Mouse (Mus musculus) liver, embryonic 14.5 days (tissue): ENCODE results near the gene Klhl20. TPM values are rescaled to one million over a fixed set of nuclear protein-coding genes. Genes with fewer than 3 reads are reported as not detected.

ENCODE experiments used
- ATAC-seq: fragments of 200-750 bp; cut with Nextera tagmentation; 2 replicates; pipeline ENCODE4 v1.8.0; 2017; ENCODE audit warnings: moderate number of reproducible peaks, mild to moderate bottlenecking, moderate library complexity; ENCODE audit not compliant: insufficient read depth
- DNase-seq, 3 experiments: peaks; one replicate each; pipeline ENCODE4 v3.0.0-alpha.2; 2012 to 2013; ENCODE audit warnings: low read depth in 3 of 3, low spot score in 3 of 3
- H3K27ac ChIP-seq: fragments of 300-500 bp; sonication (generic); 2 replicates; pipeline ENCODE4 v1.5.1; 2014; ENCODE audit warnings: moderate library complexity, mild to moderate bottlenecking, control low read depth, inconsistent platforms
- H3K27me3 ChIP-seq: fragments of 300-500 bp; sonication (generic); 2 replicates; pipeline ENCODE4 v1.6.1; 2014; ENCODE audit warnings: mild to moderate bottlenecking, low read length, moderate library complexity; ENCODE audit not compliant: control insufficient read depth, insufficient read depth
- H3K36me3 ChIP-seq: fragments of 300-500 bp; sonication (generic); replicated peaks from 2 replicates; pipeline ENCODE4 v1.6.1; 2014; ENCODE audit warnings: low read depth; ENCODE audit not compliant: control insufficient read depth, insufficient read depth
- H3K4me1 ChIP-seq, 2 experiments: fragments of 200-500 bp in 1 of 2; fragments of 300-500 bp in 1 of 2; sonication (generic) in 1 of 2; replicated peaks; 2 replicates each; pipeline ENCODE4 v1.6.1; 2012 to 2014; ENCODE audit warnings: antibody characterized with exemption in 1 of 2, inconsistent platforms in 1 of 2, low read length in 1 of 2; ENCODE audit not compliant: control insufficient read depth in 2 of 2, insufficient read depth in 2 of 2
- H3K4me2 ChIP-seq: fragments of 300-500 bp; sonication (generic); 2 replicates; pipeline ENCODE4 v1.6.1; 2014; ENCODE audit warnings: low read depth, mild to moderate bottlenecking, control low read depth, moderate library complexity
- H3K4me3 ChIP-seq, 2 experiments: fragments of 200-500 bp in 1 of 2; fragments of 300-500 bp in 1 of 2; sonication (generic) in 1 of 2; 2 replicates each; pipeline ENCODE4 v1.5.1; 2012 to 2014; ENCODE audit warnings: low read depth in 2 of 2, low read length in 2 of 2, mild to moderate bottlenecking in 2 of 2, control low read depth in 1 of 2, inconsistent platforms in 1 of 2, moderate library complexity in 1 of 2; ENCODE audit not compliant: insufficient read depth in 1 of 2
- H3K9ac ChIP-seq: fragments of 300-500 bp; sonication (generic); replicated peaks from 2 replicates; pipeline ENCODE4 v1.6.1; 2014; ENCODE audit warnings: mild to moderate bottlenecking, control low read depth, moderate library complexity
- H3K9me3 ChIP-seq: fragments of 300-500 bp; sonication (generic); 2 replicates; pipeline ENCODE4 v1.6.1; 2016; ENCODE audit warnings: low read length, mixed read lengths; ENCODE audit not compliant: control insufficient read depth
- CTCF ChIP-seq: IDR thresholded peaks from 2 replicates; pipeline ENCODE4 v1.5.1; 2016; ENCODE audit warnings: antibody characterized with exemption, low read depth, control low read depth
- EP300 ChIP-seq: IDR thresholded peaks from 2 replicates; pipeline ENCODE4 v1.6.1; 2016; ENCODE audit warnings: antibody characterized with exemption, low read depth
- WGBS: fragments of 180-500 bp; shearing (Covaris S2); extraction: QIAGEN DNeasy Blood & Tissue Kit; methylation state at CpG from one replicate; pipeline ENCODE4 v1.1.7; 2014; ENCODE audit not compliant: insufficient replicate concordance; 5-methylcytosine and 5-hydroxymethylcytosine counted together
- polyA plus RNA-seq, 2 experiments: library from polyadenylated mRNA; depleted of rRNA in 1 of 2; stranded (reverse) in 1 of 2; unstranded in 1 of 2; fragments of >200 nt; fragmentation: Nextera tagmentation in 1 of 2; extraction: Ambion mirVana in 1 of 2; gene quantifications; 2 replicates each; pipeline versions ENCODE4 v1.2.1 to v1.2.3; 2012 to 2014

The Klhl20 gene
- polyA plus RNA-seq, 2 experiments = 4.6 to 5.1 TPM

GRCm38 (mm10) chr1:161076238-161076637 lies 55.1 kb downstream of the Klhl20 start:
- Histone ChIP-seq H3K9ac (no peak overlapping the region), H3K27ac (no peak overlapping the region), H3K4me3 (no peak overlapping the region), H3K4me2 (no peak overlapping the region; the same call in 1 of the 2 replicates), H3K9me3 (no peaks in the 10 kb centered on the region), H3K4me1 (peaks cover 11 to 20% of the 10 kb centered on the region in 2 experiments), H3K36me3 (peaks cover 51% of the 10 kb centered on the region), H3K27me3 (no peaks in the 10 kb centered on the region)
- 74% methylated on average over 6 of the region's 6 CpGs for WGBS
- ATAC-seq (no peak), DNase-seq (no peak)
- no peak for TF ChIP-seq EP300
- no peak for TF ChIP-seq CTCF

GRCm38 (mm10) chr1:161071272-161071620 lies 60.1 kb downstream of the Klhl20 start:
- Histone ChIP-seq H3K27me3 (no peaks in the 10 kb centered on the region), H3K4me3 (peak overlapping the region; percentile 97 to 99), H3K36me3 (peaks cover 18% of the 10 kb centered on the region), H3K9ac (peak overlapping the region; percentile 98), H3K4me2 (peak overlapping the region; percentile 88), H3K9me3 (no peaks in the 10 kb centered on the region), H3K27ac (peak overlapping the region; percentile 83), H3K4me1 (peaks cover 14 to 22% of the 10 kb centered on the region in 2 experiments)
- TF ChIP-seq EP300 (no peak), CTCF (no peak)
- DNase-seq (peak; percentile 15 to 41 (median 19)), ATAC-seq (peak; percentile 1; the same call in 1 of the 2 replicates)
- under 1% methylated on average over 12 of the region's 12 CpGs for WGBS

- ATAC-seq (peak; percentile 93), DNase-seq (peak; percentile 89 to 92 (median 92))
- Histone ChIP-seq H3K9me3 (no peaks in the 10 kb centered on the region), H3K9ac (peak within 1 kb of the TSS; percentile 98), H3K36me3 (peaks cover 16% of the 10 kb centered on the region), H3K4me1 (peaks cover 14 to 20% of the 10 kb centered on the region in 2 experiments), H3K27ac (peak within 1 kb of the TSS; percentile 83), H3K4me3 (peak within 1 kb of the TSS; percentile 97 to 99), H3K27me3 (no peaks in the 10 kb centered on the region), H3K4me2 (peak within 1 kb of the TSS; percentile 88)
- WGBS = under 1% methylated on average over 57 of the region's 57 CpGs
- TF ChIP-seq CTCF (peak; percentile 61), EP300 (0 out of 2 replicates have a peak, but pooled peaks have one; percentile 27)
Observed at GRCm38 (mm10) chr1:161070352-161071271, 60.7 kb downstream of the Klhl20 start, which contains the start of the genes Dars2 and Cenpl. TSS of gene Dars2 (minus strand) at chr1:161070658. TSS of gene Cenpl (plus strand) at chr1:161070713.

- no peak overlapping the region for H3K27ac ChIP-seq
- no peak for ATAC-seq
- no peaks in the 10 kb centered on the region for H3K4me1 ChIP-seq
- no peaks in the 10 kb centered on the region for H3K9me3 ChIP-seq
- H3K4me2 ChIP-seq = no peak overlapping the region
- TF ChIP-seq CTCF (no peak), EP300 (no peak)
- WGBS = 53% methylated on average over 1 of the region's 1 CpGs
- peaks cover 2% of the 10 kb centered on the region; the same call in 1 of the 2 replicates for H3K36me3 ChIP-seq
- H3K27me3 ChIP-seq = no peaks in the 10 kb centered on the region
- DNase-seq = no peak
- no peak overlapping the region for H3K4me3 ChIP-seq
- H3K9ac ChIP-seq = no peak overlapping the region
Observed at GRCm38 (mm10) chr1:161063351-161063750, 68.0 kb downstream of the Klhl20 start.

GRCm38 (mm10) chr1:161057164-161057563 lies 74.1 kb downstream of the Klhl20 start:
- H3K36me3 ChIP-seq = peaks cover 6% of the 10 kb centered on the region
- WGBS = 94% methylated on average over 1 of the region's 1 CpGs
- ATAC-seq (no peak), DNase-seq (no peak)
- no peak overlapping the region for H3K4me2 ChIP-seq
- H3K9me3 ChIP-seq = no peaks in the 10 kb centered on the region
- no peak overlapping the region for H3K4me3 ChIP-seq
- no peak overlapping the region for H3K9ac ChIP-seq
- no peaks in the 10 kb centered on the region for H3K4me1 ChIP-seq
- no peaks in the 10 kb centered on the region for H3K27me3 ChIP-seq
- H3K27ac ChIP-seq = no peak overlapping the region
- TF ChIP-seq EP300 (no peak), CTCF (no peak)
